Mouse (Mus musculus) kidney, adult 11 months (tissue): Measurements from ENCODE around the gene Serinc5.
"Not testable (repeated sequence)": the region's sequence is repeated elsewhere in the genome, so short reads cannot be mapped to it uniquely, and the experiment has no call there.

Experiments
- DNase-seq: peaks from one replicate; pipeline ENCODE4 v3.0.0; 2022

Serinc5 gene

GRCm38 (mm10) chr13:92671727-92672126 is 60.8 kb downstream of the Serinc5 start:
- DNase-seq = no peak

- no peak for DNase-seq
Observed at GRCm38 (mm10) chr13:92674676-92675075, 63.8 kb downstream of the Serinc5 start.

GRCm38 (mm10) chr13:92675308-92675707 is 64.4 kb downstream of the Serinc5 start:
- DNase-seq = no peak

- DNase-seq = no peak
Observed at GRCm38 (mm10) chr13:92675897-92676584, 65.2 kb downstream of the Serinc5 start.

- DNase-seq = no peak
Observed at GRCm38 (mm10) chr13:92677656-92678055, 66.8 kb downstream of the Serinc5 start.

- no peak for DNase-seq
Observed at GRCm38 (mm10) chr13:92679661-92680060, 68.8 kb downstream of the Serinc5 start.

GRCm38 (mm10) chr13:92681541-92681940 is 70.7 kb downstream of the Serinc5 start:
- no peak for DNase-seq

- no peak for DNase-seq
Observed at GRCm38 (mm10) chr13:92682833-92683232, 71.9 kb downstream of the Serinc5 start.

- no peak for DNase-seq
Observed at GRCm38 (mm10) chr13:92683464-92683863, 72.6 kb downstream of the Serinc5 start.

GRCm38 (mm10) chr13:92684310-92684709 is 73.4 kb downstream of the Serinc5 start:
- no peak for DNase-seq

- DNase-seq = no peak
Observed at GRCm38 (mm10) chr13:92685273-92685672, 74.4 kb downstream of the Serinc5 start.

GRCm38 (mm10) chr13:92687151-92687550 is 76.3 kb downstream of the Serinc5 start:
- not testable (repeated sequence) for DNase-seq

GRCm38 (mm10) chr13:92689061-92689460 is 78.2 kb downstream of the Serinc5 start:
- no peak for DNase-seq

- no peak for DNase-seq
Observed at GRCm38 (mm10) chr13:92693866-92694550, 83.1 kb downstream of the Serinc5 start.

- DNase-seq = no peak
Observed at GRCm38 (mm10) chr13:92696491-92696939, 85.6 kb downstream of the Serinc5 start.

- DNase-seq = no peak
Observed at GRCm38 (mm10) chr13:92697141-92697540, 86.2 kb downstream of the Serinc5 start.

- DNase-seq = no peak
Observed at GRCm38 (mm10) chr13:92698781-92699180, 87.9 kb downstream of the Serinc5 start.

GRCm38 (mm10) chr13:92699395-92699794 is 88.5 kb downstream of the Serinc5 start:
- peak; percentile 6 for DNase-seq

GRCm38 (mm10) chr13:92702035-92702434 is 91.1 kb downstream of the Serinc5 start:
- DNase-seq = no peak

GRCm38 (mm10) chr13:92703241-92704027 is 92.5 kb downstream of the Serinc5 start:
- no peak for DNase-seq

- no peak for DNase-seq
Observed at GRCm38 (mm10) chr13:92704189-92704588, 93.3 kb downstream of the Serinc5 start.

- DNase-seq = no peak
Observed at GRCm38 (mm10) chr13:92705016-92705535, 94.2 kb downstream of the Serinc5 start.

- DNase-seq = no peak
Observed at GRCm38 (mm10) chr13:92706342-92707061, 95.6 kb downstream of the Serinc5 start.
